Mouse (Mus musculus): ENCODE measurements around the gene Zbtb37. TPM values are rescaled to one million over a fixed set of nuclear protein-coding genes. Genes with fewer than 3 reads are reported as not detected.
"Not testable (repeated sequence)": the region's sequence is repeated elsewhere in the genome, so short reads cannot be mapped to it uniquely, and the experiment has no call there.

Zbtb37 gene
- total RNA-seq, 4 experiments from 2014 or later: 13.1 to 27.1 (median 19.0) TPM

- peak; percentile 76 for DNase-seq
Observed at GRCm38 (mm10) chr1:161032345-161032744, 2.3 kb downstream of the Zbtb37 start.

- peak; percentile 24 for DNase-seq
Observed at GRCm38 (mm10) chr1:161031881-161032280, 2.8 kb downstream of the Zbtb37 start.

GRCm38 (mm10) chr1:161030058-161030457 is 4.6 kb downstream of the Zbtb37 start:
- no peak for DNase-seq

GRCm38 (mm10) chr1:161028427-161028826 is 6.2 kb downstream of the Zbtb37 start:
- not testable (repeated sequence) for DNase-seq

GRCm38 (mm10) chr1:161027196-161027595 is 7.5 kb downstream of the Zbtb37 start:
- no peak for DNase-seq

- DNase-seq: no peak
Observed at GRCm38 (mm10) chr1:161025410-161026210, 9.0 kb downstream of the Zbtb37 start.

GRCm38 (mm10) chr1:161020051-161020450 is 14.6 kb downstream of the Zbtb37 start:
- no peak for DNase-seq

GRCm38 (mm10) chr1:161016378-161016777 is 18.3 kb downstream of the Zbtb37 start:
- no peak for DNase-seq

- DNase-seq: no peak
Observed at GRCm38 (mm10) chr1:161010436-161010835, 24.2 kb downstream of the Zbtb37 start.

GRCm38 (mm10) chr1:161008038-161008437 is 26.6 kb downstream of the Zbtb37 start:
- DNase-seq: no peak

GRCm38 (mm10) chr1:161006471-161006870 is 28.2 kb downstream of the Zbtb37 start:
- DNase-seq: no peak

GRCm38 (mm10) chr1:161005526-161005925 is 29.1 kb downstream of the Zbtb37 start:
- no peak for DNase-seq

GRCm38 (mm10) chr1:161004942-161005341 is 29.7 kb downstream of the Zbtb37 start:
- no peak for DNase-seq

GRCm38 (mm10) chr1:160993851-160994250 is 40.8 kb downstream of the Zbtb37 start:
- DNase-seq: no peak

GRCm38 (mm10) chr1:160989395-160989794 is 45.3 kb downstream of the Zbtb37 start:
- DNase-seq: no peak

GRCm38 (mm10) chr1:160986881-160987635 is 47.6 kb downstream of the Zbtb37 start:
- no peak for DNase-seq

- no peak for DNase-seq
Observed at GRCm38 (mm10) chr1:160985477-160985876, 49.2 kb downstream of the Zbtb37 start.

- DNase-seq: not testable (repeated sequence)
Observed at GRCm38 (mm10) chr1:160984731-160985130, 49.9 kb downstream of the Zbtb37 start.

- no peak for DNase-seq
Observed at GRCm38 (mm10) chr1:160982887-160983286, 51.8 kb downstream of the Zbtb37 start.

GRCm38 (mm10) chr1:160981337-160981736 is 53.3 kb downstream of the Zbtb37 start:
- DNase-seq: no peak

GRCm38 (mm10) chr1:160980537-160981234 is 54.0 kb downstream of the Zbtb37 start:
- DNase-seq: no peak

GRCm38 (mm10) chr1:160980021-160980420 is 54.6 kb downstream of the Zbtb37 start:
- DNase-seq: no peak
